Mouse (Mus musculus) neural tube, embryonic 12.5 days (tissue): Measurements from ENCODE around the gene Ppp1r9a. TPM values are rescaled to one million over a fixed set of nuclear protein-coding genes. Genes with fewer than 3 reads are reported as not detected.

Source experiments
- ATAC-seq: fragments of 200-750 bp; cut with Nextera tagmentation; 2 replicates; pipeline ENCODE4 v1.8.0; 2017; ENCODE audit warnings: low read depth, mild to moderate bottlenecking, moderate TSS enrichment, moderate library complexity; ENCODE audit not compliant: low FRiP score
- H3K27ac ChIP-seq: fragments of 300-500 bp; sonication (generic); 2 replicates; pipeline ENCODE4 v1.5.1; 2016
- H3K27me3 ChIP-seq: fragments of 300-500 bp; sonication (generic); replicated peaks from 2 replicates; pipeline ENCODE4 v1.6.1; 2016; ENCODE audit warnings: mild to moderate bottlenecking
- H3K36me3 ChIP-seq: fragments of 300-500 bp; sonication (generic); 2 replicates; pipeline ENCODE4 v1.6.1; 2016; ENCODE audit warnings: mild to moderate bottlenecking
- H3K4me1 ChIP-seq: fragments of 300-500 bp; sonication (generic); 2 replicates; pipeline ENCODE4 v1.6.1; 2016
- H3K4me2 ChIP-seq: fragments of 300-500 bp; sonication (generic); replicated peaks from 2 replicates; pipeline ENCODE4 v1.6.1; 2016; ENCODE audit warnings: mild to moderate bottlenecking
- H3K4me3 ChIP-seq: fragments of 300-500 bp; sonication (generic); 2 replicates; pipeline ENCODE4 v1.5.1; 2016
- H3K9ac ChIP-seq: fragments of 300-500 bp; sonication (generic); 2 replicates; pipeline ENCODE4 v1.6.1; 2016; ENCODE audit warnings: mild to moderate bottlenecking
- H3K9me3 ChIP-seq: fragments of 300-500 bp; sonication (generic); 2 replicates; pipeline ENCODE4 v1.6.1; 2016; ENCODE audit warnings: mild to moderate bottlenecking
- WGBS: fragments of 180-500 bp; shearing (Covaris S2); methylation state at CpG from one replicate; pipeline ENCODE4 v1.1.7; 2016; 5-methylcytosine and 5-hydroxymethylcytosine counted together
- polyA plus RNA-seq: library from polyadenylated mRNA; unstranded; fragments of >200 nt; fragmentation: Nextera tagmentation; extraction: Ambion mirVana; gene quantifications from 2 replicates; pipeline ENCODE4 v1.2.1, GENCODE M21; 2016

Ppp1r9a gene
- polyA plus RNA-seq, 1 experiment from 2014 or later = 24.8 TPM

DNA sequence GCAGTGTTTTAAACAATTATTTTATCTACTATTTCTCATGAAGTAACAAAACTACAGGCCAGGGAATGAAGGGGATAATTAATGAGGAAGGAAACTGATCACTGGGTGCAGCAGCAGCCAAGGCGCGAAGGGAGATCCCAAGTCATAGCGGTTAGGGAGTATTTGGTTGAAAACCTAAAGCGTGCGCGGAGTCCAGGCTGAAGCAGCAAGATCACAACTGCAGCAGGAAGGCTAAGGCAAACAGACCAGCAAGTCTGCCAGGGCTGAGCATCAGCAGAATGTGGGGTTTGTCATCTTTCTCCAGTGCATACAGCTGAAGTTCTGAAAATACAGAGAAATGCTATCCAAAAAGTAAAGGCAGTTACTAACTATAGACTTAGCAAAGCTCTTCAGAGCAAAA is 111.8 kb downstream of the Ppp1r9a start:
- Histone ChIP-seq H3K9me3 (no peaks in the 10 kb centered on the region), H3K4me2 (no peak overlapping the region), H3K27ac (no peak overlapping the region), H3K27me3 (no peaks in the 10 kb centered on the region), H3K36me3 (no peaks in the 10 kb centered on the region), H3K9ac (no peak overlapping the region), H3K4me3 (no peak overlapping the region), H3K4me1 (peaks cover 35% of the 10 kb centered on the region)
- whole genome bisulfite sequencing = 92% methylated on average over 6 of the region's 6 CpGs
- no peak for ATAC-seq

GRCm38 (mm10) chr6:5015173-5015572 is 112.5 kb downstream of the Ppp1r9a start:
- 69% methylated on average over 2 of the region's 2 CpGs for WGBS
- ATAC-seq = no peak

DNA sequence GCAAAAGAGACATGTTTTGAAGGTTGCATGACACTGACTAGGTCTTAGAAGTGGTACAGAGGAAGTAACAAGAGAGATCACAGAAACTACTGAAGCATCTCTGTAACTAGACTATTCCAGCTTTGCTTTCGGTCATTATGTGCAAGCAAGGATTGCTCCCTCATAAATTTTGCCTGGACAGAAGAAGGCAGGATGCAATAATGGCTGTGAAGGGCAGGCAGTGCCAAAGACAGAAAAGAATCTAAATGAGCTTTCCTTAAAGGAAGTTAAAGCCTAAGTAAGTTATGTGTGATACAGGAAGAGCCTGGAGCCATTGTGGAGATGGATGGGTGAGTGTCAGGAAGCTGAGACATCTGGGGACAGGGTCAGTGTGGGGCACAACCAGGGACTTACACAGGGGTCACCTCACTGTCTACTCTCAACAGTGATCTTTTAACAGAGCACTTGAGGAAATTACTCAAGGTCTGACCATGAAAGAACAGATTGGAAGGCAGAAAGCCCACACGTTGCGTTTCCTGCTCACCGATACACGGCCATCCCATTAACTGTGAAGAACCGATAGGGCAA is 115.3 kb downstream of the Ppp1r9a start:
- H3K9ac ChIP-seq = no peak overlapping the region
- H3K27ac ChIP-seq = no peak overlapping the region
- ATAC-seq = no peak; the same call in 1 of the 2 replicates
- H3K9me3 ChIP-seq = no peaks in the 10 kb centered on the region
- no peak overlapping the region for H3K4me3 ChIP-seq
- WGBS = 13% methylated on average over 6 of the region's 6 CpGs
- no peak overlapping the region for H3K4me2 ChIP-seq
- H3K4me1 ChIP-seq = peaks cover 10% of the 10 kb centered on the region
- no peaks in the 10 kb centered on the region for H3K36me3 ChIP-seq
- no peaks in the 10 kb centered on the region for H3K27me3 ChIP-seq

More at GRCm38 (mm10) chr6:5015173-5015572, 112.5 kb downstream of the Ppp1r9a start:
- Histone ChIP-seq H3K4me1 (peaks cover 35% of the 10 kb centered on the region), H3K27ac (no peak overlapping the region), H3K4me2 (no peak overlapping the region), H3K9ac (no peak overlapping the region), H3K4me3 (no peak overlapping the region), H3K9me3 (no peaks in the 10 kb centered on the region), H3K36me3 (no peaks in the 10 kb centered on the region), H3K27me3 (no peaks in the 10 kb centered on the region)

GRCm38 (mm10) chr6:5019208-5019607 is 116.5 kb downstream of the Ppp1r9a start:
- Histone ChIP-seq H3K9ac (no peak overlapping the region), H3K4me2 (no peak overlapping the region), H3K4me1 (peaks cover 7% of the 10 kb centered on the region), H3K27me3 (no peaks in the 10 kb centered on the region), H3K4me3 (no peak overlapping the region), H3K36me3 (no peaks in the 10 kb centered on the region), H3K27ac (no peak overlapping the region), H3K9me3 (no peaks in the 10 kb centered on the region)
- 25% methylated on average over 5 of the region's 5 CpGs for WGBS
- no peak for ATAC-seq

DNA sequence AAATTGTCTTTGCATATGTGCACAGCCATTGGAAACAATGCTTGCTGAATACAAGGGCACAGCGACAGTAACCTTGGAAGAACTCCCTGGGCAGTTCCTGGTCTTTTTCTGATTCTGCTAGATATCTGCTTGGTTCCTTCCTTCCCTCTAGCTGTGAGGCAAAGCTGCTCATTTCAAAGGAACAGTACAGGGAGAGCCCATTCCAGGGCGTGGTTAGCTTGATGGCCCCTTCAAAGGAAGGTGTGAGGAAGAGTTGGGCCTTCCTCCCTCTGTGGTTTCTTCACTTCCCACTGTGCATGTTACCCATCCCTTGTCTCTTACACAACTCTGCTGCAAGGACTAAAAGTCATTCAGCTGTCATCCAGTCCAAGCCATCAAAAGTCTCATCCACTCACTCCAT is 117.3 kb downstream of the Ppp1r9a start:
- Histone ChIP-seq H3K9me3 (no peaks in the 10 kb centered on the region), H3K27ac (no peak overlapping the region), H3K4me3 (no peak overlapping the region), H3K27me3 (no peaks in the 10 kb centered on the region), H3K36me3 (no peaks in the 10 kb centered on the region), H3K9ac (no peak overlapping the region), H3K4me2 (no peak overlapping the region), H3K4me1 (peaks cover 7% of the 10 kb centered on the region)
- 74% methylated on average over 2 of the region's 2 CpGs for WGBS
- ATAC-seq = no peak

GRCm38 (mm10) chr6:5020510-5020909 is 117.8 kb downstream of the Ppp1r9a start:
- Histone ChIP-seq H3K4me3 (no peak overlapping the region), H3K27me3 (no peaks in the 10 kb centered on the region), H3K4me1 (peaks cover 7% of the 10 kb centered on the region), H3K36me3 (no peaks in the 10 kb centered on the region), H3K27ac (no peak overlapping the region), H3K4me2 (no peak overlapping the region), H3K9ac (no peak overlapping the region), H3K9me3 (no peaks in the 10 kb centered on the region)
- 85% methylated on average over 1 of the region's 1 CpGs for WGBS
- no peak for ATAC-seq

DNA sequence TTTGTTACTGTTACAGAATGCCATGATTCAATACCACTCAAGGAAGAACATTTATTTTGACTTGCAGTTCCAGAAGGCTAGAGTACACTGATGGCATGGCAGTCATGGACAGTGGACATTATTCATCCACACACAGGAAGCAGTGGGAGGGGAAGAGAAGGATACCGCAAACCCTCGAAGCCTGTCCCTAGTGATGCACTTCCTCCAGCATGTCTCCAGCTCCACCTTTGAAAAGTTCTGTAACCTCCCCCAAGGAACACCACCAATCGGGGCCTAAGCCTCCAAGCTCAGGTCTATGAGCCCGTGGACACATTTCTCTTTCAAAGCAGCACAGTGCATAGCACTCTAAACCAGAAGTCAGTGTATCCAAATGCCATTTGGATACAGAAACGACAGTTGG is 120.0 kb downstream of the Ppp1r9a start:
- H3K4me1 ChIP-seq = peaks cover 7% of the 10 kb centered on the region
- H3K4me3 ChIP-seq = no peak overlapping the region
- H3K9ac ChIP-seq = no peak overlapping the region
- H3K9me3 ChIP-seq = no peaks in the 10 kb centered on the region
- no peak for ATAC-seq
- WGBS = 79% methylated on average over 5 of the region's 5 CpGs
- H3K36me3 ChIP-seq = no peaks in the 10 kb centered on the region
- no peaks in the 10 kb centered on the region for H3K27me3 ChIP-seq
- H3K27ac ChIP-seq = no peak overlapping the region
- no peak overlapping the region for H3K4me2 ChIP-seq

- WGBS = 76% methylated on average over 7 of the region's 7 CpGs
- no peak overlapping the region for H3K4me3 ChIP-seq
- H3K4me2 ChIP-seq = no peak overlapping the region
- no peaks in the 10 kb centered on the region for H3K27me3 ChIP-seq
- no peak for ATAC-seq
- peaks cover 12% of the 10 kb centered on the region for H3K4me1 ChIP-seq
- H3K9ac ChIP-seq = no peak overlapping the region
- H3K27ac ChIP-seq = no peak overlapping the region
- no peaks in the 10 kb centered on the region for H3K9me3 ChIP-seq
- no peaks in the 10 kb centered on the region for H3K36me3 ChIP-seq
Measured at GRCm38 (mm10) chr6:5024893-5025292, 122.2 kb downstream of the Ppp1r9a start.

GRCm38 (mm10) chr6:5026772-5027171 is 124.1 kb downstream of the Ppp1r9a start:
- Histone ChIP-seq H3K9me3 (no peaks in the 10 kb centered on the region), H3K36me3 (no peaks in the 10 kb centered on the region), H3K9ac (no peak overlapping the region), H3K4me3 (no peak overlapping the region), H3K4me2 (no peak overlapping the region), H3K4me1 (peaks cover 12% of the 10 kb centered on the region), H3K27me3 (no peaks in the 10 kb centered on the region), H3K27ac (no peak overlapping the region)
- ATAC-seq = no peak
- 71% methylated on average over 3 of the region's 3 CpGs for WGBS

GRCm38 (mm10) chr6:5027213-5027612 is 124.5 kb downstream of the Ppp1r9a start:
- no peak for ATAC-seq
- no peak overlapping the region for H3K27ac ChIP-seq
- WGBS = 74% methylated on average over 2 of the region's 2 CpGs

GRCm38 (mm10) chr6:5027801-5028200 is 125.1 kb downstream of the Ppp1r9a start:
- no peak overlapping the region for H3K4me3 ChIP-seq
- no peaks in the 10 kb centered on the region for H3K27me3 ChIP-seq
- H3K9ac ChIP-seq = no peak overlapping the region
- H3K4me1 ChIP-seq = peaks cover 12% of the 10 kb centered on the region
- no peak for ATAC-seq
- H3K36me3 ChIP-seq = no peaks in the 10 kb centered on the region
- 57% methylated on average over 5 of the region's 5 CpGs for WGBS
- no peak overlapping the region for H3K4me2 ChIP-seq
- H3K27ac ChIP-seq = no peak overlapping the region
- no peaks in the 10 kb centered on the region for H3K9me3 ChIP-seq

More at GRCm38 (mm10) chr6:5027213-5027612, 124.5 kb downstream of the Ppp1r9a start:
- no peaks in the 10 kb centered on the region for H3K9me3 ChIP-seq
- no peaks in the 10 kb centered on the region for H3K27me3 ChIP-seq
- no peak overlapping the region for H3K4me3 ChIP-seq
- H3K36me3 ChIP-seq = no peaks in the 10 kb centered on the region
- H3K4me2 ChIP-seq = no peak overlapping the region
- H3K9ac ChIP-seq = no peak overlapping the region
- peaks cover 12% of the 10 kb centered on the region for H3K4me1 ChIP-seq

DNA sequence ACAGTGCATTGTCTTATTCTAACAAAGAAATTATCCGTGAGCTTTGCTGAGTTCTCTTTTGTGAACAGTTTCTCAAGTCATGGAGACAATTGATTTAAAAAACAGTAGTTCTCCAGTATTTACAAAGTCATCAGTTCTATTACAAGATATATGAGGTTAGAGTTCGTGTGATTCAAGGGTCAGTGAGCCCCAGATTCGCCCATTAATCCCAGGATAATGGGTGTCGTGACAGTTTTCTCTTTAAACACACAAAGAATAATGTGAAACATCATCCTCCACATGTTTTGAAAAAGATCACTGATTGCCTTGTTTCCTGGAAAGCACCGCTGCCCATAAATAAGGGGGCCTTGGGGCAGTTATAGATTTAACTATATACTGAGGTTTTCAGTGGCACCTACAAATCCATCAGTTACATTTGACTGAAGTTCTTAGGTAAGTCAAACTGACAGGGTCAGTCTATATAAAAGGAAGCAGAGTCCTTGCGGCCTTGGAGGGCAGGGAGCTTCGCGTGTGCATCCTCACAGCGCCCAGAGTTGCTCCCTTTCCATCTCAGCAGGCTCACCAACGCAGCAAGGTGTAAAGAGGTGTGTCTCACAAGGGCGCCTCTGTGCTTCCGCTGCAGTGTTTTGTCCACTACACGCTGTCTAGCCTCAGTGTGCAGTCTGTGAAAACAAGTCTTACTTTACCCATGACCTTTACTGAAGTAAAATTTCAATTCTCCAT is 126.6 kb downstream of the Ppp1r9a start:
- Histone ChIP-seq H3K27ac (no peak overlapping the region), H3K4me2 (no peak overlapping the region), H3K36me3 (no peaks in the 10 kb centered on the region), H3K4me1 (peaks cover 12% of the 10 kb centered on the region), H3K4me3 (no peak overlapping the region), H3K9ac (no peak overlapping the region), H3K27me3 (no peaks in the 10 kb centered on the region), H3K9me3 (no peaks in the 10 kb centered on the region)
- WGBS = 26% methylated on average over 13 of the region's 13 CpGs
- ATAC-seq = no peak

DNA sequence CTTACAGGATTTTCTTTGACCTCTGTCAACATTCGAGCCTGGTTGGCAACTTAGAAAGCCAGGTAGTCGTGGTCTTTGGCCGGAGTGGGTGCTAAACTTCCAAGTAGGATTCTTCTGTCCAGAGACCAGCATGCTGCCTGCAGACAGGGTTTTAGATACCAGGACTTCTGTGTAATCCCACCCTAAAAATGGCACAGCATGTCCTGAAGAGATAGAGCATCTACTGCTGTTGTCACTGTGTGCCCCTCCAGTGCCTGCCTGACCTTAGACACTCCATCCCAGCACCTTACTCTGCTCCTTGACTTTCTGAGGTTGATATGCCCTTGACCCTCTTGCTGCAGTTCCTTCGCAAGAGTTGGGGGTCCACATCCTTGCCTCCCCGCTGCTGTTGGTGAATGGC is 127.2 kb downstream of the Ppp1r9a start:
- Histone ChIP-seq H3K36me3 (no peaks in the 10 kb centered on the region), H3K4me3 (no peak overlapping the region), H3K9ac (no peak overlapping the region), H3K27ac (no peak overlapping the region), H3K4me2 (no peak overlapping the region), H3K4me1 (peaks cover 12% of the 10 kb centered on the region), H3K9me3 (no peaks in the 10 kb centered on the region), H3K27me3 (no peaks in the 10 kb centered on the region)
- no peak for ATAC-seq
- WGBS = 87% methylated on average over 5 of the region's 5 CpGs
